Mouse (Mus musculus) thymus, adult 18-20 months (tissue): ENCODE data around the gene Gm10228.
"Not testable (repeated sequence)": the region's sequence is repeated elsewhere in the genome, so short reads cannot be mapped to it uniquely, and the experiment has no call there.

ENCODE experiments used
- DNase-seq, 2 experiments: peaks; one replicate each; pipeline ENCODE4 v3.0.0; 2022; ENCODE audit warnings: mixed read lengths in 2 of 2

Gm10228 gene

DNA sequence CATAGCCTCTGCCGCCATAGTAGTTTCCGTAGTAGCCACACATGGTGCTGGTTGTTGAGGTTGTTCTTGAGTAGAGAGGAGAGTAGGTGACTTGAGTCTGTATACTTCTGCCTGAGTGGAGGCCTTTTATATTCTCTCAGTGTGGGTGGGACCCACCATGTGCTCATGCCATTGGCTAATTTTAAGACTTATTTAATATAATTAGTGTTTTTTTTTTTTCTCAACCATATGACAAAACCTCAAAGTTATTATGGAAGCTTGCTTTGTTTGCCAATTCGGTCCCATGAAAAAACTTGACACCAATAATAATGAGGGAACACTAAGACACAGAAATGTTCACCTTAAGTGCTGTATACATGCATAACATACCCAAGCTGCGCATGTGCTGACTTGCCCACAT is at the start of gene Gm10228:
TSS of gene Gm10228 (minus strand) at position 101 of the 400 bp plus-strand sequence.
- DNase-seq = not testable (repeated sequence)

DNA sequence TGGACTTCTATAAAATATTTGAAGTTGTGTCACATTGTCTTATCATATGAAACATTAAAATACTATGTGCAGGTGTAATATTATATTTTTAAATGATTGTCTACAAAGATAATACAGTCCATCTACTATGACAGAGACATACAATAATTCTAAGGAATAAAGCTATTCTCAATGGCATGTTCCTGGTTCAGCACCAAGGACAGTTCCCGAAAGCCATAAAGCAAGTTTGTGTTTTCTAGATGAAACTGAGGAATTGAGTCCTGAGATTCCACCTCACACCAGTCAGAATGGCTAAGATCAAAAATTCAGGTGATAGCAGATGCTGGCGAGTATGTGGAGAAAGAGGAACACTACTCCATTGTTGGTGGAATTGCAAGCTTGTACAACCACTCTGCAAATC is 29.8 kb upstream of the Gm10228 start:
- DNase-seq = not testable (repeated sequence)

DNA sequence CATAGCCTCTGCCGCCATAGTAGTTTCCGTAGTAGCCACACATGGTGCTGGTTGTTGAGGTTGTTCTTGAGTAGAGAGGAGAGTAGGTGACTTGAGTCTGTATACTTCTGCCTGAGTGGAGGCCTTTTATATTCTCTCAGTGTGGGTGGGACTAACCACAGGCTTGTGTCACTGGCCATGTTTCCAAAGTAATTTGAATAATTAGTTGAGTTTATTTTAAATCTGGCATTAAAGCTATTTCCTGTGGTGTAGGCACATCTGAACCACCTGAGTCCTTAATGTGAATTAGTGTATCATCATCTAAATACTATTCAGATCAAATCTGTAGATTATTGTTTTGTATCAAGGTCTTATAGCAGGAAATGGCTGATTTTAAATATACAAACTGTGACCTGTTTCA is 22.6 kb upstream of the Gm10228 start, which contains the start of gene 1110025L11Rik:
TSS of gene 1110025L11Rik (minus strand) at position 101 of the 400 bp plus-strand sequence.
- DNase-seq = not testable (repeated sequence)

DNA sequence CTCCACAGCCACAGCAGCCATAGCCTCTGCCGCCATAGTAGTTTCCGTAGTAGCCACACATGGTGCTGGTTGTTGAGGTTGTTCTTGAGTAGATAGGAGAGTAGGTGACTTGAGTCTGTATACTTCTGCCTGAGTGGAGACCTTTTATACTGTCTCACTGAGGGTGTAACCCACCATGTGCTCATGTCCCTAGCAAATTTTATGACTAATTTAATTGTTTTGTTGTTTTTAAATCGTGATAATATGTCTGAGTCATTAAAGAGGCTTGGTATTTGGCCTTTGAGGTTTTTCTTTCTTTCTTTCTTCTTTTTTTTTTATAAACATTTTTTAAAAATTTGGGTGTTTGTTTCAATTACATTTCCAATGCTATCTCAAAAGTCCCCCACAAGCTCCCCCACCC is 6.5 kb upstream of the Gm10228 start, which contains the start of gene Krtap6-5:
TSS of gene Krtap6-5 (minus strand) at position 101 of the 400 bp plus-strand sequence.
- DNase-seq = no peak

DNA sequence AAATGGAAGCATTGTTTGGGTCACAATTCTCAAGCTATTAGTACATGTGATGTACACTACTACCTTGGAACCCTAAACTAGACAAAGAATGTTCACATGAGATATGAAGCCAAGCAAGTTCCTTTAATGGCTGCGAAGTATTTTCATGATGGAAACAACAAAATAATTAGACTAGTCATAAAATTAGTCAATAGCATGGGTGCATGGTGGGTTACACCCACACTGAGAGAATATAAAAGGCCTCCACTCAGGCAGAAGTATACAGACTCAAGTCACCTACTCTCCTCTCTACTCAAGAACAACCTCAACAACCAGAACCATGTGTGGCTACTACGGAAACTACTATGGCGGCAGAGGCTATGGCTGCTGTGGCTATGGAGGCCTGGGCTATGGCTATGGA is 9.9 kb downstream of the Gm10228 start, which contains the start of gene Krtap6-1:
TSS of gene Krtap6-1 (plus strand) at position 301 of the 400 bp plus-strand sequence.
- DNase-seq = not testable (repeated sequence)

DNA sequence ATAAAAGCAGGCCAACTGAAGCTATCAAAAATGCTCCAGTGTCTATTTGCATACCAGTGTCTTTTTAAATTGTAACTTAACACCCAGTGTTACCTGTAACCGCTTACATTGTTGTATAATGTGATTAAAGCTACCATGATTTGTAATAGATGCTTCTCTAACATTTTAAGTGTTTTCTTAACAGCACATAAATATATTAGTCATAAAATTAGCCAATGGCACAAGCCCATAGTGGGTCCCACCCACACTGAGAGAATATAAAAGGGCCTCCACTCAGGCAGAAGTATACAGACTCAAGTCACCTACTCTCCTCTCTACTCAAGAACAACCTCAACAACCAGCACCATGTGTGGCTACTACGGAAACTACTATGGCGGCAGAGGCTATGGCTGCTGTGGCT is 26.3 kb downstream of the Gm10228 start, which contains the start of gene Gm10229:
TSS of gene Gm10229 (plus strand) at position 301 of the 400 bp plus-strand sequence.
- not testable (repeated sequence) for DNase-seq

DNA sequence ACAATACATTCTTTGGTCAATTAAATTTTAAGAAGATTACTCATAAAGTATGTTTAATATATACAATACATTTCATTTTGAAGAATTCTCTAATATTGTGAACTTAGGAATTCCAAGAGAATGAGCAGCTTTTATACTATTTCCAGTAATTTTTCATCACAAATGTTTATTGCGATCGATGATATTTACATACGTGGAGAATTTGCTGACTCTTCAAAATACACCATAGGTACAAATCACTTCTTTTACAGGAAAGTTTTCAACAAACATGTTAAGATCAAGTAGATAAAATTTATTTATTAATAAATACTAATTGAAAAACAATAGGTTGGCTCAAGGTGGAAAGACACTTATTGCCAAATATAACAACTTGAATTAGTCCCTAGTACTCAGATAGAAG is 27.3 kb downstream of the Gm10228 start:
- no peak for DNase-seq

DNA sequence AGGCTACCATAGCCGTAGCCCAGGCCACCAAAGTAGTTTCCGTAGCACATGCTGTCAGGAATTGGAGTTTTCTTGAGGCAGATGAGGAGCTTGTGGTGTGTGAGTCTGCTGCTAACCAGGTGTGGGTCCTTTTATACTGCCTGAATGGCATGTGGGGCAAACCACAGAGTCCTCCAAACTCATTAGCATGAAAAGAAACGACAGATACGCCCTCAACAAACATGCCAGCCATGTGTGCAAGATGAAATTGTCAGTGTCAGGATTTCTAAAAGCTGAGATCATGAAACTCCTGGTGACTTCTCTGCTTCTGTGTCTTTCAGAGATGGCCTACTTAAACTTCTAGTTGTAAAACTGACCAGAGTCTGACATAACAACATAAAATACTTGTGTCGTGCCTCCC is 30.6 kb downstream of the Gm10228 start, which contains the start of gene Krtap22-2:
TSS of gene Krtap22-2 (minus strand) at position 101 of the 400 bp plus-strand sequence.
- DNase-seq = no peak
